Mouse (Mus musculus) forebrain, embryonic 10.5 days (tissue): Measurements from ENCODE around the gene Eefsec. TPM values are rescaled to one million over a fixed set of nuclear protein-coding genes. Genes with fewer than 3 reads are reported as not detected.

Experiments
- DNase-seq: peaks from one replicate; pipeline ENCODE4 v3.0.0-alpha.2; 2017; ENCODE audit warnings: low spot score; ENCODE audit errors: extremely low spot score
- H3K27ac ChIP-seq: fragments of 300-500 bp; sonication (generic); 2 replicates; pipeline ENCODE4 v1.5.1; 2016; ENCODE audit warnings: mild to moderate bottlenecking
- H3K27me3 ChIP-seq: fragments of 300-500 bp; sonication (generic); 2 replicates; pipeline ENCODE4 v1.6.1; 2016; ENCODE audit warnings: mild to moderate bottlenecking; ENCODE audit not compliant: poor library complexity, severe bottlenecking
- H3K36me3 ChIP-seq: fragments of 300-500 bp; sonication (generic); replicated peaks from 2 replicates; pipeline ENCODE4 v1.6.1; 2016; ENCODE audit warnings: mild to moderate bottlenecking, moderate library complexity
- H3K4me1 ChIP-seq: fragments of 300-500 bp; sonication (generic); 2 replicates; pipeline ENCODE4 v1.6.1; 2016
- H3K4me3 ChIP-seq: fragments of 300-500 bp; sonication (generic); 2 replicates; pipeline ENCODE4 v1.5.1; 2016; ENCODE audit warnings: mild to moderate bottlenecking, moderate library complexity
- H3K9me3 ChIP-seq: fragments of 300-500 bp; sonication (generic); 2 replicates; pipeline ENCODE4 v1.6.1; 2016; ENCODE audit warnings: mild to moderate bottlenecking, moderate library complexity
- WGBS: fragments of 180-500 bp; shearing (Covaris S2); methylation state at CpG from one replicate; pipeline ENCODE4 v1.1.7; 2016; 5-methylcytosine and 5-hydroxymethylcytosine counted together
- polyA plus RNA-seq: library from polyadenylated mRNA; unstranded; fragments of >200 nt; fragmentation: Nextera tagmentation; extraction: Ambion mirVana; gene quantifications from 2 replicates; pipeline ENCODE4 v1.2.1, GENCODE M21; 2016

The Eefsec gene
- polyA plus RNA-seq, 1 experiment from 2014 or later: 38.6 TPM

- no peak for DNase-seq
- H3K27ac ChIP-seq: no peak overlapping the region
- peaks cover 27% of the 10 kb centered on the region for H3K36me3 ChIP-seq
- H3K4me3 ChIP-seq: no peak overlapping the region
- no peaks in the 10 kb centered on the region for H3K27me3 ChIP-seq
- WGBS: 85% methylated on average over 3 of the region's 3 CpGs
- peaks cover 15% of the 10 kb centered on the region; the same call in 1 of the 2 replicates for H3K4me1 ChIP-seq
- no peaks in the 10 kb centered on the region for H3K9me3 ChIP-seq
Observed at GRCm38 (mm10) chr6:88355866-88356265, 90.5 kb downstream of the Eefsec start.

GRCm38 (mm10) chr6:88352541-88352940 lies 93.8 kb downstream of the Eefsec start:
- WGBS: 57% methylated on average over 4 of the region's 4 CpGs
- H3K27me3 ChIP-seq: no peaks in the 10 kb centered on the region
- no peak overlapping the region for H3K27ac ChIP-seq
- H3K4me3 ChIP-seq: no peak overlapping the region
- DNase-seq: no peak
- H3K36me3 ChIP-seq: peaks cover 32% of the 10 kb centered on the region
- peaks cover 15% of the 10 kb centered on the region; the same call in 1 of the 2 replicates for H3K4me1 ChIP-seq
- no peaks in the 10 kb centered on the region for H3K9me3 ChIP-seq

DNA sequence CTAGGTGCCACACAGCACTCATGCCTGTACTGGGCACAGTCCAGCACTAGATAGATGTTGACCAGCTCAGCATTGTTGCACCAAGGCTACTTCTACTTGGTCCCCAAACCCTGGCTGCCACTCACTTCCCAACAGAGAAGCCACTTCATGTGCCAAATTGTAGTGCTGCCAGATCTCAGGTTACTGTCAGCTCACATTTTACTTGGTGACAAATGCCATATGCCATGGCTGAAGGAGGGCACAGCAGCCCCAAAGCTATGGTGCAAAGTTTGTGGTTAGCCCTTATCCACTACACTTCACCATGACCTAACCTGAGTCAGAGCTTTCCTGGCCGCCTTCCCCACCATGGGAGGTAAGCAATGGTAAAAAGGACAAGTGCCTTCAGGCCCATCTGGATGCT lies 99.6 kb downstream of the Eefsec start:
- H3K27me3 ChIP-seq: no peaks in the 10 kb centered on the region
- DNase-seq: no peak
- 95% methylated on average over 1 of the region's 1 CpGs for WGBS
- peaks cover 33% of the 10 kb centered on the region for H3K4me1 ChIP-seq
- no peak overlapping the region for H3K27ac ChIP-seq
- H3K4me3 ChIP-seq: no peak overlapping the region
- no peaks in the 10 kb centered on the region for H3K9me3 ChIP-seq
- H3K36me3 ChIP-seq: peaks cover 11% of the 10 kb centered on the region

- H3K27me3 ChIP-seq: no peaks in the 10 kb centered on the region
- no peak overlapping the region for H3K4me3 ChIP-seq
- DNase-seq: no peak
- 0 out of 2 replicates have a peak overlapping the region, but pooled peaks have one; percentile 1 for H3K27ac ChIP-seq
- WGBS: 65% methylated on average over 2 of the region's 2 CpGs
- H3K36me3 ChIP-seq: peaks cover 14% of the 10 kb centered on the region
- peaks cover 32% of the 10 kb centered on the region for H3K4me1 ChIP-seq
- H3K9me3 ChIP-seq: no peaks in the 10 kb centered on the region
Observed at GRCm38 (mm10) chr6:88345311-88345710, 101.0 kb downstream of the Eefsec start.

DNA sequence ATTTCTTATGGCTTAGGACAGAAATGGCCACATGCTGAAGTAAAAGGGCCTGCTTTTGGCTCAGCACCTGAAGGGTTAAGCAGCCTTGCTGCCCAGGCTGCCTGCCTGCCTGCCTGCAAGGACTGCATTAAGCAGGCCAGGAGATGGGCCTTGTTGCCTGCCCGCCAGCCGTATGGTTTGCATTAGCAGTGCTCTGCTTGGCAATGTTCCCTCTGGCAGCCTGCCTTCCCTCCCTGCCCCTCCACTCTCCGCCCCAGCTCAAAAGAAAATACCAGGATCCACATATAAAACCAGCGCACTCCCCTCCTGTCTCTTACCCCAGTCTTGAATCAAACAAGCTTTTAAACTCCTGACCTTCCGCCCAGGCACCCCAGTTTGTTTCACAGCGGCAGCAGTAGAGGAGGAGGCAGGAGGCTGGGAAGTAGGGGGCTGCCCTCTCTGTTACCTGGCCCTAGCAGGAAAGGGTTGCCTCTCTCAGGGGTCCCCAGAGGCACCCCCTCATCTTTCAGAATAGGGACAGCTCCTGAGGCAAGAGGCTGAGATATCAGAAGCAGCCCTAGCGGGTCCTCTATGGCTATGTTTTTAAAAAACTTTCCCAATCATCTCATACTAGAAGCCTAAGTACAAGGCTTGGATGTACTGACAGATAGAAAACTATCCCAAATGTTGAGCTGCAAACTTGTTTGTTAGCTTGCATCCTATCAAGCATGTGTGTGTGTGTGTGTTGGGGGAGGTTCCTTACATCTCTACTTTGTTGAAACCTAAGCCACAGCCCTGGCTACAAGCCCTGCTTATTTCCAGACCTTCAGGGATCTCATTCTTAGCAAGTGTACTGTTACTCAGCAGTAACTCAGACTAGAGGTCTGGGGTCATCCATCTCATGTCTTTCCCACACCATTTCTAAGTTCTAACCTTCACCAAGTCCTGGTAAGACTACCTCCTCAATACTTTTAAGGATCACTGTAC lies 102.6 kb downstream of the Eefsec start:
- H3K4me1 ChIP-seq: peaks cover 37% of the 10 kb centered on the region

DNA sequence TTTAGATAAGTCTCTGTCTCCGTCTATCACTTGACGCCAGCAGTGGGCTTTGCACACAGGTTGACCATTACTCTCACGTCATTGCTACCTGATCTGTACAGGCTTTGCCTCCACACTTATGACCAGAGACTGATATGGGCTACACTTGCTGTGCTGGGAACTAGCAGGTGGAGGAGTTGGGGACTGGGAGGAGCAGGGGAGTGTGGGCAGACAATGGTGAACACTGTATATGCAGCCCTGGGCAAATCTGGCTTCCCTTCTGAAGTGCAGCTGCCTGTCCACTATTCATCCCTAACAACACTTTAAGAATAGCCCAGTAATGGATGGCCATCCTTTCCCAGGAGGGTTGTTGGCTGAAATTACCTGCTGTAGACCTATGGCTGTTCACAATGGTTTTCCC lies 103.4 kb downstream of the Eefsec start:
- Histone ChIP-seq H3K4me3 (no peak overlapping the region), H3K27me3 (no peaks in the 10 kb centered on the region), H3K27ac (peak overlapping the region; percentile 77), H3K9me3 (no peaks in the 10 kb centered on the region), H3K36me3 (0 out of 2 replicates have a peak, but pooled peaks cover 4% of the 10 kb centered on the region), H3K4me1 (peaks cover 45% of the 10 kb centered on the region)
- DNase-seq: no peak
- 88% methylated on average over 3 of the region's 3 CpGs for WGBS

More for the DNA sequence above, 102.6 kb downstream of the Eefsec start:
- no peaks in the 10 kb centered on the region for H3K9me3 ChIP-seq
- WGBS: 50% methylated on average over 7 of the region's 7 CpGs
- peak; percentile 52 for DNase-seq
- H3K4me3 ChIP-seq: no peak overlapping the region
- H3K27ac ChIP-seq: peak overlapping the region; percentile 77
- H3K36me3 ChIP-seq: 0 out of 2 replicates have a peak, but pooled peaks cover 4% of the 10 kb centered on the region
- no peaks in the 10 kb centered on the region for H3K27me3 ChIP-seq

DNA sequence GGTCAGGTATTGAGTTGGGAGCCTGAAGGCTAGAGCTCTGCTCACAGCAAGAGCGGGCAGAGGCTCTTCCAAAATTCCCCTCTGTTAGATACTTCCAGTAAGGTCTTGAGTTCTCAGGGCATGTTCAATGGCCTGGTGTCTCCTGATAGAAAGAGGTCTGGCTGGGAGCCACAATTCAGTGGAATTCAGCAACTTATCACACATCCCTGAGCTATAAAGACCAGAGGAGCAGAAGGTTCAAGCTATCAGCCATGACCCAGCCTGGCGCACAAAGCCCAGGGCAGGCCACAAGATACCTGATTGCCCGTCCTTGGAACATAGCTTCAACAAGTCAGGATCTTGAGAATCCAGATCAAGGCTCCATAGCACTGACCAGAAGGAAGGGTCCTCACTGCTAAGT lies 105.2 kb downstream of the Eefsec start:
- H3K9me3 ChIP-seq: no peaks in the 10 kb centered on the region
- H3K27me3 ChIP-seq: no peaks in the 10 kb centered on the region
- H3K4me1 ChIP-seq: peaks cover 45% of the 10 kb centered on the region
- 95% methylated on average over 3 of the region's 3 CpGs for WGBS
- no peak for DNase-seq
- H3K4me3 ChIP-seq: no peak overlapping the region
- H3K27ac ChIP-seq: no peak overlapping the region
- H3K36me3 ChIP-seq: 0 out of 2 replicates have a peak, but pooled peaks cover 4% of the 10 kb centered on the region

DNA sequence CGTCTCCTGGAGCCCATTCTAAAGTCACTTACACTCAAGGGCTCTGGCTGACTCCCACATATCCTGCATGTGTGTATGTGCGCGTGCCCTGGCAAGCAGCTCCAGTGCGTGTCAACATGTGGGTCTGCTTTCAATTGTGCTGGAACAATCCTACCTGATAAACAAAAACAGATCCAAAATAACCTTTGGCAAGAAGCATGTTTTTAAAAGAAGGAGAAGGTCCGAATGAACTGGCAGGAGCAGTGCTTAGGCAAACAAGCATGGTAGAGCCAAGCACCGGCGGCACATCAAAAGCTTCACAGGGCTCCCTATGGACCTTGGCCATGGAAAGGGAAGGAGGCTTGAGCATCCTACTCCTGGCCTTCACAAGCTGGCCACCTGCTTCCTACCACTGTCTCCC lies 105.6 kb downstream of the Eefsec start:
- no peak overlapping the region for H3K4me3 ChIP-seq
- H3K27me3 ChIP-seq: no peaks in the 10 kb centered on the region
- WGBS: 90% methylated on average over 7 of the region's 7 CpGs
- H3K4me1 ChIP-seq: peaks cover 45% of the 10 kb centered on the region
- no peaks in the 10 kb centered on the region for H3K9me3 ChIP-seq
- no peak overlapping the region for H3K27ac ChIP-seq
- 0 out of 2 replicates have a peak, but pooled peaks cover 4% of the 10 kb centered on the region for H3K36me3 ChIP-seq
- no peak for DNase-seq

DNA sequence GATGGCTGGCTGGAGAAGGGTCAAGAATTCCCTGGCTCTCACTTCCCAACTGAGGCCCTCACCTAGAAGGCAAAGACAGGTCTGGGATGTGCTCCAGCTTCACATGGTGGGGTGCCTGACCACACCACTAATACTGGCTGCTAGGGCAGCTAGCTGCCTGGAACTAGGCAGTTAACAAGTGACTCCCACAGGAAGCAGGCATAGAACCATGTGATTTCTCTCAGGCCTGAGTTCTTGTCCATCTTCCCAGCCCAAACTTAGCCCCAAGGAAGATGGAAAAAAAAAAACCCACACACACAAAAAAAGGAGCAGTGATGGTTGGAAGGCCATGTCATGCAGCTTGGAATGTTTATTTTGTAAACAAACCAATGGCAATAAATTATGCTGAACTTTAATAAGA lies 117.0 kb downstream of the Eefsec start:
- Histone ChIP-seq H3K4me3 (no peak overlapping the region), H3K4me1 (no peaks in the 10 kb centered on the region), H3K36me3 (peaks cover 4% of the 10 kb centered on the region; the same call in 1 of the 2 replicates), H3K27ac (no peak overlapping the region), H3K9me3 (no peaks in the 10 kb centered on the region), H3K27me3 (no peaks in the 10 kb centered on the region)
- DNase-seq: no peak

DNA sequence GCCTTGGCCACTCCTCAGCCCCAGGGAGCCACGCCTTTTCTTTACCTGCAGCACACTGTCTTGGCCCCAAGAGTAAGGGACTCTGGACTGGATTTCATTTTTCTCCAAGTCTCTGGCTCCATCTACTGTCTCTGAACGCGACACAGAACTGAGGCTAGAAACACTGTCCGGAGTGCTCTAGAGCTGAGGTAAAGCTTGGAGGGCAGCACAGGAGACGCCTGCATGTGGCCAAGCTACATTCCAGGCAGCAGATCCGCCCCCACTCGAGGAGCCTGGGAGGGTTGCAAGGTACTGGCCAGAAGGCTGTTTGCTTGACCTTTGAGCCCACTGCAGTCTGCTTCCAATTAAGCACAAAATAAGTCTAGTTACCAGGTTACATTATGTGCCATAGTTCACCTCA lies 124.5 kb downstream of the Eefsec start:
- 49% methylated on average over 7 of the region's 7 CpGs for WGBS
- H3K9me3 ChIP-seq: no peaks in the 10 kb centered on the region
- H3K27me3 ChIP-seq: no peaks in the 10 kb centered on the region
- H3K4me3 ChIP-seq: no peak overlapping the region
- peaks cover 19% of the 10 kb centered on the region for H3K4me1 ChIP-seq
- H3K27ac ChIP-seq: peak overlapping the region; percentile 36
- peak; percentile 40 for DNase-seq
- no peaks in the 10 kb centered on the region for H3K36me3 ChIP-seq

DNA sequence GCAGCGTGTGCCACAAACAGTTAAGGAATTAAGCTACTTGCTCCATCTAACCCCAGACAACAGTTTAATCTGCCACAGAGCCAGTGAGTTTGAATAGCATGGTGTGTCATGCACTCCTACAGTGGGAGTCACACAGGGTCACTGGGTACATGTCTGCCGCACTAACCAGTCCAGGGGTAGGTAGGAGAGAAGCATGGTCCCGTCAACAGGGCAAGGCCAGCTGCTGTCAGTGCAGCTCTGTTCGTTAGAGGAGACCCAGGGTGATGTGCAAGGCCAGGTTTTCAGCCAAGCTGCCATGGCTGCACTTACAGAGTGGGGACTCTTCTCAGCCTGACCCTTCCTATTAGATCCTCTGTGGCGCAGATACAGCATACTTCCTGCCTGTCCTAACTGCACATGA lies 125.1 kb downstream of the Eefsec start:
- H3K36me3 ChIP-seq: no peaks in the 10 kb centered on the region
- H3K27ac ChIP-seq: peak overlapping the region; percentile 36
- no peaks in the 10 kb centered on the region for H3K9me3 ChIP-seq
- 68% methylated on average over 5 of the region's 5 CpGs for WGBS
- no peaks in the 10 kb centered on the region for H3K27me3 ChIP-seq
- peaks cover 19% of the 10 kb centered on the region for H3K4me1 ChIP-seq
- DNase-seq: no peak
- no peak overlapping the region for H3K4me3 ChIP-seq

GRCm38 (mm10) chr6:88319735-88320134 lies 126.6 kb downstream of the Eefsec start:
- H3K27ac ChIP-seq: no peak overlapping the region

DNA sequence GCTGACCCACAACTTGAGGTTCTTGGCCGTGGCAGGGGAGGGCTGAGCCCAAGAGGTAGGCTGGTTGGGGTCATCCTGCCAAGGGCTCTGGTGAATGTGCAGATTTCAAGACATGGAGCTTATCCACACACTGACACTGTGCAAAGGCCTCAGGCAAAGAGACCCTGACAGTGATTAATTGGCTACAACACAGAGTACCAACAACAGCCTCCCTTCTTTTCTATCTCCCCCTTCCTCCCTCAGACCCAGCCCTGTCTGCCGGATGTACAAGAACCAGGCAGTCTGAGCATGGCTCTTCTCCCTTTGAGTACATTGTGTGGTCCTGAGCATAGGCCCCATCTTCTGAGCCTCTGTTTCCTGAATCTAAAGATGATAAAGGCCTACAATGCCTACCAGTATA lies 131.0 kb downstream of the Eefsec start:
- H3K27ac ChIP-seq: 0 out of 2 replicates have a peak overlapping the region, but pooled peaks have one; percentile 20
- H3K9me3 ChIP-seq: no peaks in the 10 kb centered on the region
- peaks cover 16% of the 10 kb centered on the region for H3K4me1 ChIP-seq
- no peak for DNase-seq
- WGBS: 69% methylated on average over 2 of the region's 2 CpGs
- no peaks in the 10 kb centered on the region for H3K27me3 ChIP-seq
- H3K4me3 ChIP-seq: no peak overlapping the region
- H3K36me3 ChIP-seq: no peaks in the 10 kb centered on the region

More at GRCm38 (mm10) chr6:88319735-88320134, 126.6 kb downstream of the Eefsec start:
- H3K4me3 ChIP-seq: no peak overlapping the region
- no peaks in the 10 kb centered on the region for H3K27me3 ChIP-seq
- DNase-seq: no peak
- no peaks in the 10 kb centered on the region for H3K36me3 ChIP-seq
- 97% methylated on average over 1 of the region's 1 CpGs for WGBS
- H3K4me1 ChIP-seq: peaks cover 24% of the 10 kb centered on the region
- H3K9me3 ChIP-seq: no peaks in the 10 kb centered on the region
